Mouse (Mus musculus) limb, embryonic 10.5 days (tissue): Measurements from ENCODE around the gene St6galnac3. TPM values are rescaled to one million over a fixed set of nuclear protein-coding genes. Genes with fewer than 3 reads are reported as not detected.

ENCODE experiments used
- DNase-seq: peaks from one replicate; pipeline ENCODE4 v3.0.0-alpha.2; 2017; ENCODE audit warnings: low spot score
- H3K27ac ChIP-seq: fragments of 300-500 bp; sonication (generic); 2 replicates; pipeline ENCODE4 v1.5.1; 2016; ENCODE audit warnings: mild to moderate bottlenecking
- H3K27me3 ChIP-seq: fragments of 300-500 bp; sonication (generic); 2 replicates; pipeline ENCODE4 v1.6.1; 2016; ENCODE audit warnings: low read depth, mild to moderate bottlenecking; ENCODE audit not compliant: poor library complexity, severe bottlenecking
- H3K36me3 ChIP-seq: fragments of 300-500 bp; sonication (generic); 2 replicates; pipeline ENCODE4 v1.6.1; 2016; ENCODE audit warnings: mild to moderate bottlenecking, moderate library complexity
- H3K4me1 ChIP-seq: fragments of 300-500 bp; sonication (generic); 2 replicates; pipeline ENCODE4 v1.6.1; 2016
- H3K4me3 ChIP-seq: fragments of 300-500 bp; sonication (generic); 2 replicates; pipeline ENCODE4 v1.5.1; 2016; ENCODE audit warnings: mild to moderate bottlenecking, moderate library complexity
- H3K9me3 ChIP-seq: fragments of 300-500 bp; sonication (generic); replicated peaks from 2 replicates; pipeline ENCODE4 v1.6.1; 2016; ENCODE audit warnings: mild to moderate bottlenecking
- WGBS: fragments of 180-500 bp; shearing (Covaris S2); methylation state at CpG from one replicate; pipeline ENCODE4 v1.1.7; 2016; 5-methylcytosine and 5-hydroxymethylcytosine counted together
- polyA plus RNA-seq: library from polyadenylated mRNA; unstranded; fragments of >200 nt; fragmentation: Nextera tagmentation; extraction: Ambion mirVana; gene quantifications from 2 replicates; pipeline ENCODE4 v1.2.1, GENCODE M21; 2016

The St6galnac3 gene
- polyA plus RNA-seq, 1 experiment from 2014 or later = 53.3 TPM

GRCm38 (mm10) chr3:153701172-153701571, 23.8 kb downstream of the St6galnac3 start:
- peak overlapping the region; percentile 74 for H3K27ac ChIP-seq
- peaks cover 77% of the 10 kb centered on the region for H3K4me1 ChIP-seq
- no peaks in the 10 kb centered on the region for H3K9me3 ChIP-seq
- peak overlapping the region; percentile 22; the same call in 1 of the 2 replicates for H3K4me3 ChIP-seq
- DNase-seq = no peak
- peaks cover 21% of the 10 kb centered on the region for H3K36me3 ChIP-seq
- peaks cover 4% of the 10 kb centered on the region; the same call in 1 of the 2 replicates for H3K27me3 ChIP-seq
- WGBS = 27% methylated on average over 7 of the region's 7 CpGs

DNA sequence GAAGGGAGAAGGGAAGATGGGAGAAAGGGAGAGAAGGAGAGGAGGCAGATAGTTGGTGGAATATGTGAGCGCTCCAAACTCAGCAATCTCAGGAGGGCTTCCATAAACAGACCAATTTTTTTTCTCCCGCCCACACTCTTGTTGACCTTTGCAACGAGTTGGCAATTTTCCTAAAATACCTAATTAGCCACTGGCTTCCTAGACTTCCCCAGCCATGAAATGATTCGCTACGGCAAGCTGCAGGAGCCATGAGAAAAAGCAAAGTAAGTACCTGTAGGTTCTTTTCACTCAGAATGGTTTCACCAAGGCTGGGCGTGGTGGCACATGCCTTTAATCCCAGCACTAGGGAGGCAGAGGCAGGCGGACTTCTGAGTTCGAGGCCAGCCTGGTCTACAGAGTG, 25.9 kb downstream of the St6galnac3 start:
- no peak overlapping the region for H3K27ac ChIP-seq
- 88% methylated on average over 8 of the region's 8 CpGs for WGBS
- H3K36me3 ChIP-seq = peaks cover 16% of the 10 kb centered on the region
- H3K27me3 ChIP-seq = peaks cover 4% of the 10 kb centered on the region; the same call in 1 of the 2 replicates
- no peaks in the 10 kb centered on the region for H3K9me3 ChIP-seq
- DNase-seq = no peak
- peaks cover 70% of the 10 kb centered on the region for H3K4me1 ChIP-seq
- no peak overlapping the region for H3K4me3 ChIP-seq

GRCm38 (mm10) chr3:153692978-153693377, 32.0 kb downstream of the St6galnac3 start:
- Histone ChIP-seq H3K27ac (peak overlapping the region; percentile 73), H3K4me1 (peaks cover 72% of the 10 kb centered on the region), H3K4me3 (no peak overlapping the region), H3K36me3 (0 out of 2 replicates have a peak, but pooled peaks cover 3% of the 10 kb centered on the region), H3K9me3 (no peaks in the 10 kb centered on the region), H3K27me3 (no peaks in the 10 kb centered on the region)
- WGBS = 40% methylated on average over 7 of the region's 7 CpGs
- no peak for DNase-seq

DNA sequence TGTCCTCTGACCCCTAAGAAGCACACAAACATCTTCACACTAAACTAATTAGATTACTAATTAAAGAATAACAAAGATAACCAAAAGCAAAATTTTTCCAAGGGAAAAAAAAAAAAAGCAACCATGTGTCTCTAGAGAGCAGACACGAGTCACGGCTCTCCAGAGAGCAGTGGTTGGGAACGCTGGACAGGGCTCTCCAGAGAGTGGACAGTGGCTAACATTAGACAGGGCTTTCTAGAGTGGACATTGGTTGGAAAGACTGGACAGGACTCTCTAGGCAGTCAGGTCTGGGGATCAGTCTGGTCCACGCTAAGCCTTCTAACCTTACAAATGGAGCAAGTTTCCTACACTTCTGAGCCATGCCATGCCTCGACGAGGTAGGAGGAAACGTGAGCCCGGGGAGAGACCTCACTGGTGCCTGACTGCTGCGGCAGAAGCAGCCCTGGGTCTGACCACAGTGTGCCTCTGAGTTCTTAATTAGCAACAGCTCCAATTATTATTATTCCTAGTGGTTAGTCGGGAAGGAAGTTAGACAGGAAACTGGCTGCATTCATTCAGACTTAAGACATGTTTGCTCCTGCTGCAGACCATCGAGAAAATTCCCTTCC, 32.7 kb downstream of the St6galnac3 start:
- Histone ChIP-seq H3K27ac (peak overlapping the region; percentile 73), H3K4me1 (peaks cover 67% of the 10 kb centered on the region), H3K9me3 (no peaks in the 10 kb centered on the region), H3K4me3 (no peak overlapping the region), H3K27me3 (no peaks in the 10 kb centered on the region), H3K36me3 (0 out of 2 replicates have a peak, but pooled peaks cover 3% of the 10 kb centered on the region)
- DNase-seq = peak; percentile 47
- 21% methylated on average over 11 of the region's 11 CpGs for WGBS

GRCm38 (mm10) chr3:153691537-153691936, 33.4 kb downstream of the St6galnac3 start:
- 6% methylated on average over 4 of the region's 4 CpGs for WGBS
- Histone ChIP-seq H3K4me3 (no peak overlapping the region), H3K27ac (peak overlapping the region; percentile 73; the same call in 1 of the 2 replicates), H3K27me3 (no peaks in the 10 kb centered on the region), H3K4me1 (peaks cover 65% of the 10 kb centered on the region), H3K36me3 (0 out of 2 replicates have a peak, but pooled peaks cover 3% of the 10 kb centered on the region), H3K9me3 (no peaks in the 10 kb centered on the region)
- no peak for DNase-seq

GRCm38 (mm10) chr3:153690553-153690952, 34.4 kb downstream of the St6galnac3 start:
- Histone ChIP-seq H3K9me3 (no peaks in the 10 kb centered on the region), H3K27ac (peak overlapping the region; percentile 68), H3K27me3 (no peaks in the 10 kb centered on the region), H3K36me3 (no peaks in the 10 kb centered on the region), H3K4me1 (peaks cover 65% of the 10 kb centered on the region), H3K4me3 (peak overlapping the region; percentile 13)
- 17% methylated on average over 2 of the region's 2 CpGs for WGBS
- DNase-seq = peak; percentile 52

DNA sequence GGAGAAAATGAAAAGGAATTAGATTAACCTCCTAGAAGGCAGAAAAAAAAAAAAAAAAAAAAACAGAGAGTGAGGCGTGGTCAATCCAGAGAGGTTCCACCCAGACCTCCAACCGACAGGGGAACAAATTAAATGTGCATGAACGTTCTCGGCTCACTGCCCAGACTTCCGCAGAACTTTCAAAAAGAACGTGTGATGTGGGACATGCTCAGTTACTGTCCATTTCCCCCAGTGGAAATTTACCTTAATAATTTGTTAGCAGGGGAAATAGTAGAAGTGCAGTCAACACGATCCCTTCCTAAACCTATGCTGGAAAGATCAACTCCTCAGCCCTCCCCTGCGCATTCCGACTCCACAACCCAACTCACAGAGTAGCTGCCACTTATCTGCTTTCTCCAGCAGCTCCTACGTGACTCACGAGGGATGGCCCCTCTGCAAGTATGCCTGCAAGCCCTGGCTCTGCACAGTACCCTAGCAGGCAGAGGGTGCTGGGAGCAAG, 35.1 kb downstream of the St6galnac3 start:
- Histone ChIP-seq H3K4me3 (no peak overlapping the region), H3K27ac (peak overlapping the region; percentile 68), H3K4me1 (peaks cover 62% of the 10 kb centered on the region), H3K27me3 (no peaks in the 10 kb centered on the region), H3K36me3 (no peaks in the 10 kb centered on the region), H3K9me3 (no peaks in the 10 kb centered on the region)
- no peak for DNase-seq
- 53% methylated on average over 11 of the region's 11 CpGs for WGBS

GRCm38 (mm10) chr3:153687896-153688295, 37.1 kb downstream of the St6galnac3 start:
- Histone ChIP-seq H3K36me3 (no peaks in the 10 kb centered on the region), H3K27me3 (no peaks in the 10 kb centered on the region), H3K27ac (no peak overlapping the region), H3K4me1 (peaks cover 55% of the 10 kb centered on the region), H3K9me3 (no peaks in the 10 kb centered on the region), H3K4me3 (no peak overlapping the region)
- 61% methylated on average over 5 of the region's 5 CpGs for WGBS
- no peak for DNase-seq

DNA sequence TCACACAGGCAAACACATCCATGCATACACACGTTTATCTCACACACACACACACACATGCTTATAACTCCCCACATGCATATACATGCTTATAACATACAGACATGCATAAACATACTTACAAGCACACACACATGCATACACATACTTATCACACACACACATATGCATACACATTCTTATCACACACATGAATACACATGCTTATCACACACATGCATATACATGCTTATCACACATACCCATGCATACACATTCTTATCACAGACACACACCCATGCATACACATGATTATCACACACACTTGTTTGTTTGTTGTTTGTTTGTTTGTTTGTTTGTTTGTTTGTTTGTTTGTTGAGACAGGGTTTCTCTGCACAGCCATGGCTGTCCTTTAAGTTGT, 40.1 kb downstream of the St6galnac3 start:
- DNase-seq = no peak
- Histone ChIP-seq H3K9me3 (no peaks in the 10 kb centered on the region), H3K4me3 (no peak overlapping the region), H3K4me1 (peaks cover 35% of the 10 kb centered on the region), H3K36me3 (no peaks in the 10 kb centered on the region), H3K27ac (no peak overlapping the region), H3K27me3 (no peaks in the 10 kb centered on the region)
- WGBS = 86% methylated on average over 1 of the region's 1 CpGs

DNA sequence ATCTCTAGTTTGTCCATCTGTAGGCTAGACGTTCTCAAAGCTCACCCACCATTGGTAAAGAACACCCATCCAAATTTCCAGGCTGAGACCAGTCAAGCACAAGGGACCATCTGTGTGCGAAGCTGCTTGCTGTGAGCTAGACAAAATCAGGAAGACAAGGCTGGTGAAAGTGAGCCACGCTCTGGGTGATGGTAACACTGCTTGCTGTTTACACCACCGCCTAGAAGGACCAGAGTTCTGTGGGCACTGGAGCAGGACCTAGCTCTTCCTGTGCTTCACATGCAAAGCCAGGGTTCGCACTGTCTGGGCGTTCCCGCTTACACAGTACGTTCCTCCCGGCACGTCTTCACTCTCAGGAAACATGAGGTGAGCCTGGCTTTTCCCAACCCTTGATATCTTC, 42.7 kb downstream of the St6galnac3 start:
- no peak for DNase-seq
- no peak overlapping the region for H3K4me3 ChIP-seq
- H3K27ac ChIP-seq = no peak overlapping the region
- peaks cover 24% of the 10 kb centered on the region for H3K4me1 ChIP-seq
- H3K36me3 ChIP-seq = 0 out of 2 replicates have a peak, but pooled peaks cover 3% of the 10 kb centered on the region
- no peaks in the 10 kb centered on the region for H3K9me3 ChIP-seq
- 95% methylated on average over 10 of the region's 10 CpGs for WGBS
- H3K27me3 ChIP-seq = no peaks in the 10 kb centered on the region

DNA sequence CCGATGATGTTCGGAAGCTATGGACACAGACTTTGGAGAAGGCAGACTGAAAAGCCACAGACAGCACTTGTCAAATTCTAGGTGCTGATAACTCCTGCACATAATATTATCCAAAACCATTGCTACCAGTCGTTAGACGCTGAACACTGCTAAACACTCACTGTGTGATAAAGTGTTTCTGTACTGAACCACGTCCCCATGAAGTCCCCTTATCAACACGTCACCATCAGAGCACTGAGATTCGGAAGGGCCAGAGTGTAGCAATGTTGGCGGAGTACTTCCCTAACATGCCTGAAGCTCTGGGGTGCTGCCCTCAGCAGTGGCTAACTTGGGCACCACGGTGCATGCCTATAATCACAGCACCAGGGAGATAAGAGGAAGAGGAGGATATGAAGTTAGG, 43.3 kb downstream of the St6galnac3 start:
- 91% methylated on average over 9 of the region's 9 CpGs for WGBS
- Histone ChIP-seq H3K4me3 (no peak overlapping the region), H3K9me3 (no peaks in the 10 kb centered on the region), H3K36me3 (0 out of 2 replicates have a peak, but pooled peaks cover 3% of the 10 kb centered on the region), H3K27ac (no peak overlapping the region), H3K27me3 (no peaks in the 10 kb centered on the region), H3K4me1 (peaks cover 30% of the 10 kb centered on the region)
- DNase-seq = no peak

DNA sequence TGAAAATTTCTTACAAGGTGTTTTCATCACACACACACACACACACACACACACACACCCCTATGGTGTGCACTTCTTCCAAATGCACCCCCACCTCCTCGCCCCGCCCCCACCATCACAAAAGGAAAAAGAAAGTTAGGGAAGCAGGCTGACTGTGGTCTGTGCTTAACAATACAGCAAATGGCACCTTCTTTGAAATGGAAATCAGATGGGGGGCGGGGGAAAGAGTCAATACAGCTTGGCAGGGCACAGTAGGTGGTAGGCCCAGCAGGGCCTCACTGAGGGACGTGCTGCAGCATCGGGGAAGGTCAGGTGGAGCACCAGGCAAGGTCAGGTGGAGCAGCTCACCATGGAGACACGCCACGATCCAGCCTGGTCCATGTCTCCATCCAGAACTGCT, 49.1 kb downstream of the St6galnac3 start:
- Histone ChIP-seq H3K27ac (no peak overlapping the region), H3K27me3 (no peaks in the 10 kb centered on the region), H3K4me3 (no peak overlapping the region), H3K9me3 (no peaks in the 10 kb centered on the region), H3K36me3 (0 out of 2 replicates have a peak, but pooled peaks cover 3% of the 10 kb centered on the region), H3K4me1 (peaks cover 43% of the 10 kb centered on the region)
- DNase-seq = no peak
- WGBS = 22% methylated on average over 7 of the region's 7 CpGs

DNA sequence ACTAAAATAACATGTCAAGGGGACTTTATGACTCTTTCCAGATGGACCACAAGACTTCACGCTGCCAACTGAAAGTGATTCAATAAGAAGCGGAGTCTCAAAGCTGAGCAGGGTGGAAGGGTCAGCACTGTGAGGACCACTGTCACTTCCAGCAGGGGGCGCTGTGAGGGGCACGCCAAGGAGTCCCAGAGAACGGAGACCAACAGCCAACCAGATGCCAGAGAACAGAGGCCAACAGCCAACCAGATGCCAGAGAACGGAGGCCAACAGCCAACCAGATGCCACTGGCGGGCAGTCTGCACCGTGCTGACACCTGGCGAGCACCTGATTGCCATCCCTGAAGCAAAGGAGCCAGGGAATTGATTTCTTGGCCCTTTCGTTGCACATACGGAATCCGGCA, 49.9 kb downstream of the St6galnac3 start:
- H3K27me3 ChIP-seq = no peaks in the 10 kb centered on the region
- 22% methylated on average over 12 of the region's 12 CpGs for WGBS
- peaks cover 3% of the 10 kb centered on the region; the same call in 1 of the 2 replicates for H3K36me3 ChIP-seq
- no peaks in the 10 kb centered on the region for H3K9me3 ChIP-seq
- H3K27ac ChIP-seq = no peak overlapping the region
- peaks cover 42% of the 10 kb centered on the region for H3K4me1 ChIP-seq
- DNase-seq = peak; percentile 88
- H3K4me3 ChIP-seq = no peak overlapping the region
